Comparison of ENCODE assay signal across 9 mouse cellular contexts in the genomic region with DNA sequence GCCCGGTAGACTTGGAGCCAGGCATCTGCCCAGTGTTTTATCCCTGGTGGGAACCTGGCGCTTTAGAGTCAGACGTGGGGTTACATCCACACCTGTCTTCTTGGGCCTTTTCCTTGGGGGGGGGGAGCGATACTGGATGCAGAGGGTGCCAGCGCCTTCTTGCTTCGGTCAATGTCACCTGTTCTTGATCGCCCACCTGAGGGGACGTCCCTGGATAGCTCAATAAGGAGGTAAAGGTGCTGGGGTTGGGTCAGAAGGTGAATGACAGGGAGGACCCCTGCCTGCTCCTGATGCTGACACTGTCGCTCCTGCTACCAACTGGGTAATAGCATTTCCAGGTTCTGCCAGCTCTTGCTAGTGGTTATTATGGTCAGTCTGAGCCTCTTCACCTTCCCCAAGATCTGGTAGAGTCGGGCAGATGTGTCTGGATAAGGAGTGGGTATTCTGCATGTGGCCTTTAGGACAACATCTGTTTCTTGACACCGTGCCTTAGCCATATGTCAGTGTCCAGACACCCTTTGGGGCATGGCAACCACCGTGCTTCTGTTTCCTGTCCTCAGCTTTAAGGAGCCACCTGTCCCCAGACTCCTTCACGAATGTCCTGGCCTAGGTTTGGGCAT. TPM values are rescaled to one million over a fixed set of nuclear protein-coding genes. Genes with fewer than 3 reads are reported as not detected.
DNase-seq lines count a peak whose midpoint lies in the region; ATAC-seq lines count a peak whose summit lies in the region.
"Had no signal": no experiment of that assay in that cellular context is flagged by ENCODE, and none has a peak within 500 bp of the region (broad histone marks: within the 10 kb centered on the region; RNA-seq: fewer than 3 reads in every experiment).

No protein-coding gene starts in this region.

- 12% methylated on average over 13 of the region's 13 CpGs for WGBS in heart, embryonic 13.5 days
- WGBS in hindbrain, embryonic 12.5 days = 18% methylated on average over 13 of the region's 13 CpGs
- WGBS in midbrain, embryonic 14.5 days = 24% methylated on average over 13 of the region's 13 CpGs

- peak overlapping the region; percentile 74 for H3K4me3 ChIP-seq in heart, embryonic 13.5 days
- peak overlapping the region; percentile 88 for H3K4me3 ChIP-seq in hindbrain, embryonic 12.5 days
- H3K4me3 ChIP-seq in midbrain, embryonic 14.5 days (replicated peaks; ENCODE audit: low read depth, low read length) = peak overlapping the region; percentile 84

- H3K9ac ChIP-seq in heart, embryonic 13.5 days = peak overlapping the region; percentile 86
- H3K9ac ChIP-seq in hindbrain, embryonic 12.5 days = peak overlapping the region; percentile 90
- peak overlapping the region; percentile 89 for H3K9ac ChIP-seq in midbrain, embryonic 14.5 days (replicated peaks; ENCODE audit: low read length)

- no peak overlapping the region for H3K27ac ChIP-seq in heart, embryonic 13.5 days (replicated peaks)
- H3K27ac ChIP-seq in hindbrain, embryonic 12.5 days = no peak overlapping the region
- H3K27ac ChIP-seq in midbrain, embryonic 14.5 days (replicated peaks; ENCODE audit: low read depth, low read length) = peak overlapping the region; percentile 60

- no peak for ATAC-seq in heart, embryonic 13.5 days (ENCODE audit: extremely low read depth, insufficient number of reproducible peaks, low FRiP score, low TSS enrichment)
- ATAC-seq in hindbrain, embryonic 12.5 days (ENCODE audit: low FRiP score) = no peak
- no peak for ATAC-seq in midbrain, embryonic 14.5 days (ENCODE audit: low FRiP score, low TSS enrichment)
- no peak for ATAC-seq in megakaryocyte, adult 5-6 weeks (ENCODE audit: poor library complexity, severe bottlenecking)

- DNase-seq in heart, postnatal 10 days = no peak
- DNase-seq in cerebellum, adult 8-10 months = peak; percentile 36
- no peak for DNase-seq in midbrain, embryonic 14.5 days
- DNase-seq in gastrocnemius, postnatal 36 days = no peak
- DNase-seq in adrenal gland, adult 18-20 months (ENCODE audit: low spot score in 2 of 2) = no peak
- DNase-seq: lung, adult 2 months had no signal

- H3K9me3 ChIP-seq in heart, embryonic 13.5 days = no peaks in the 10 kb centered on the region
- H3K9me3 ChIP-seq in hindbrain, embryonic 12.5 days (replicated peaks) = no peaks in the 10 kb centered on the region
- H3K9me3 ChIP-seq in midbrain, embryonic 14.5 days (ENCODE audit: control insufficient read depth, low read length) = no peaks in the 10 kb centered on the region

- peaks cover 13% of the 10 kb centered on the region for H3K4me1 ChIP-seq in heart, embryonic 13.5 days
- H3K4me1 ChIP-seq in hindbrain, embryonic 12.5 days = peaks cover 38% of the 10 kb centered on the region
- peaks cover 32% of the 10 kb centered on the region for H3K4me1 ChIP-seq in midbrain, embryonic 14.5 days (ENCODE audit: control insufficient read depth, insufficient read depth, low read length)

- intact Hi-C loops in heart, postnatal 10 days (cut with DNase I) = no loop called here
- intact Hi-C loops in gastrocnemius, postnatal 36 days (cut with DNase I) = no loop called here

- no peaks in the 10 kb centered on the region for H3K36me3 ChIP-seq in heart, embryonic 13.5 days
- no peaks in the 10 kb centered on the region for H3K36me3 ChIP-seq in hindbrain, embryonic 12.5 days
- no peaks in the 10 kb centered on the region for H3K36me3 ChIP-seq in midbrain, embryonic 14.5 days (ENCODE audit: control insufficient read depth, insufficient read depth, low read length)

- H3K4me2 ChIP-seq in heart, embryonic 13.5 days = peak overlapping the region; percentile 90
- peak overlapping the region; percentile 98 for H3K4me2 ChIP-seq in hindbrain, embryonic 12.5 days (replicated peaks)
- H3K4me2 ChIP-seq in midbrain, embryonic 14.5 days (ENCODE audit: low read length) = peak overlapping the region; percentile 62

- H3K27me3 ChIP-seq in heart, embryonic 13.5 days (replicated peaks) = peaks cover 86% of the 10 kb centered on the region
- H3K27me3 ChIP-seq in hindbrain, embryonic 12.5 days = peaks cover 62% of the 10 kb centered on the region
- H3K27me3 ChIP-seq in midbrain, embryonic 14.5 days (ENCODE audit: control insufficient read depth, insufficient read depth, low read length) = no peaks in the 10 kb centered on the region; the same call in 1 of the 2 replicates

RNA-seq across cellular contexts. Expression of a gene that starts 1.4 kb away (rescaled TPM):
- 3.8 and 4.1 TPM in 2 replicates for polyA plus RNA-seq in heart, embryonic 13.5 days (2015; fragmentation: Nextera tagmentation; extraction: Ambion mirVana)
- 10 to 100 TPM in 1 of 2 experiments, 1 to 10 TPM in 1; 7.3 to 13.2 TPM for total RNA-seq in heart, postnatal 10 days (2021)
- polyA plus RNA-seq in hindbrain, embryonic 12.5 days (2016; fragmentation: Nextera tagmentation; extraction: Ambion mirVana) = 4.6 and 4.7 TPM in 2 replicates
- polyA plus RNA-seq in midbrain, embryonic 14.5 days (2014; fragmentation: Nextera tagmentation; extraction: Ambion mirVana) = 7.9 and 10.6 TPM in 2 replicates
- total RNA-seq in megakaryocyte, adult 5-6 weeks (2015) = 0.04 and 0.11 TPM in 2 replicates
- total RNA-seq in megakaryocyte, adult 5-6 weeks (2017) = 0.07 and 0.12 TPM in 2 replicates
- under 1 TPM; 0.35 to 0.71 TPM for total RNA-seq in gastrocnemius, postnatal 36 days (2021)
- 1 to 10 TPM; 5.8 to 6.9 TPM for total RNA-seq in adrenal gland, adult 18-20 months (2021)
